Mouse (Mus musculus) heart, adult 2 months (tissue): Measurements from ENCODE around the gene Btg3.

ENCODE experiments used
- CTCF ChIP-seq: fragments of 200-600 bp; IDR thresholded peaks from 2 replicates; pipeline ENCODE4 v1.8.1; 2022; ENCODE audit warnings: antibody characterized with exemption, mild to moderate bottlenecking, moderate library complexity
- EP300 ChIP-seq: fragments of 200-500 bp; IDR thresholded peaks from 2 replicates; pipeline ENCODE4 v1.6.1; 2011; ENCODE audit warnings: low read depth, low read length, control low read depth; ENCODE audit not compliant: insufficient read depth
- POLR2A ChIP-seq: fragments of 200-500 bp; IDR thresholded peaks from 2 replicates; pipeline ENCODE4 v1.6.1; 2011; ENCODE audit warnings: mild to moderate bottlenecking, low read depth, low read length, control low read depth; ENCODE audit not compliant: insufficient read depth

DNA sequence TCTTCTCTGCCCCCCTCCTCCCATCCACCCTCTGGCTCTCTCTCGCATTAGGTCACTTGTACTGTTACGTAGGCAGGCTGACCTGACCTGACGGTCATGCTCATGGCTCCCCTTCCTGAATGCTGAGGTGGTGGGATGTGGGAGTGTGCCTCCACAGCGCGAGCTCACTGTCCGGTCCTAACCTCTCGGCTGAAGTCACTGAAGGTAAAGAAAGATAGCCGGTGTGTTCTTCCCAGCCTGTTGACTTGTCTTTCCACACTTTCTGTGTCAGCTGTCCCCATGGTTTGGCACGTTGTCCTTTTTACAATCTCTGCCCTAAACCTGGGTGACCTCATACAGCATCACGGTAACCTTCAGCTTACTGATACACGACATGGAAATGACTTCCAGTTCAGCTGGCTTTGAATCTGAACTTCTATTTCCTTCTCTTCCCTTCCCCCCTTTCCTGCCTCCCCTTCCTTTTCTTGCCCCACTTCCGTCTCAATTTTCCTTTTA, 71.3 kb downstream of the Btg3 start:
- TF ChIP-seq CTCF: no peak
- TF ChIP-seq POLR2A: no peak
- TF ChIP-seq EP300: no peak
